ENCODE assay signal across 28 mouse cellular contexts in the genomic region with DNA sequence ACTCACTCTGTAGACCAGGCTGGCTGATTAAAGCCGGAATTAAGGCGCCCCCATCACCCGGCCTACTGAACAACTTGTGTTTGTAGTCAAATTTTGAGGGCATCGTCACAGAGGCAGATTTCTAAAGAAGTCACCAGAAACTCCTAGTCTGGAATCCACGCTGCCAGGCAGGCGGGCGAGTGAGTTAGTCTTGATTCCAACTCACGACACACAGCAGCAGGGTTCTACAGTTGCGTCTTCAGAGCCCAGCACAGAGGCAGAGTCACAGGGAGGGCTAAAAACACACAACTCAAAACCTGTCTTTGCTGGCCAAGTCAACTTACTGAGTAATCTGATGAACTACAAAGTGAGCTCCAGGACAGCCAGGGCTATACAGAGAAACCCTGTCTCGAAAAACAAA. TPM values are rescaled to one million over a fixed set of nuclear protein-coding genes. Genes with fewer than 3 reads are reported as not detected.
A peak's percentile ranks its signal among the peaks of the same experiment; 100 is the strongest.
DNase-seq lines count a peak whose midpoint lies in the region; ATAC-seq and TF ChIP-seq lines count a peak whose summit lies in the region.
"Had no signal": no experiment of that assay in that cellular context is flagged by ENCODE, and none has a peak within 500 bp of the region (broad histone marks: within the 10 kb centered on the region; RNA-seq: fewer than 3 reads in every experiment).

No protein-coding gene starts in this region.

- no peak overlapping the region for H3K4me2 ChIP-seq in kidney, embryonic 14.5 days (replicated peaks; ENCODE audit: low read depth, low read length)
- H3K4me2 ChIP-seq in midbrain, embryonic 11.5 days = no peak overlapping the region
- H3K4me2 ChIP-seq in liver, embryonic 14.5 days (ENCODE audit: low read depth) = peak overlapping the region; percentile 40; the same call in 1 of the 2 replicates
- H3K4me2 ChIP-seq: forebrain, embryonic 13.5 days; heart, embryonic 13.5 days; hindbrain, embryonic 12.5 days had no signal

- H3K4me3 ChIP-seq in kidney, adult 2 months (ENCODE audit: insufficient read depth, low read depth, low read length) = no peak overlapping the region
- H3K4me3 ChIP-seq in kidney, embryonic 14.5 days (ENCODE audit: low read length) = no peak overlapping the region
- H3K4me3 ChIP-seq in midbrain, embryonic 11.5 days (ENCODE audit: low read depth, low read length) = no peak overlapping the region
- H3K4me3 ChIP-seq in midbrain, embryonic 10.5 days = no peak overlapping the region
- H3K4me3 ChIP-seq in liver, embryonic 14.5 days (ENCODE audit: insufficient read depth in 1 of 2, low read depth in 2 of 2, low read length in 2 of 2) = no peak overlapping the region
- no peak overlapping the region for H3K4me3 ChIP-seq in cerebellum, adult 2 months (replicated peaks; ENCODE audit: insufficient read depth, low read depth, low read length)
- no peak overlapping the region for H3K4me3 ChIP-seq in hindbrain, embryonic 10.5 days
- H3K4me3 ChIP-seq: forebrain, embryonic 10.5 days; forebrain, embryonic 13.5 days; heart, adult 2 months; heart, embryonic 10.5 days; heart, embryonic 13.5 days; hindbrain, embryonic 12.5 days had no signal

- no peak for DNase-seq in kidney, adult 2 months
- DNase-seq in midbrain, embryonic 11.5 days (ENCODE audit: low spot score, missing footprints) = peak; percentile 81
- DNase-seq in midbrain, embryonic 10.5 days (ENCODE audit: low spot score) = no peak
- DNase-seq in liver, embryonic 14.5 days (ENCODE audit: low read depth in 3 of 3, low spot score in 3 of 3) = no peak
- DNase-seq in cerebellum, adult 2 months = no peak
- no peak for DNase-seq in adrenal gland, adult 18-20 months (ENCODE audit: low spot score in 2 of 2)
- no peak for DNase-seq in hindbrain, embryonic 10.5 days (ENCODE audit: low spot score)
- DNase-seq: adrenal gland, adult 8-10 months; adrenal gland, postnatal 25 days; cerebellum, adult 11-12 months; cerebellum, adult 9-10 months; cerebellum, postnatal 14 days; gastrocnemius, postnatal 10 days; gastrocnemius, postnatal 36 days; heart, adult 2 months; heart, postnatal 14 days; heart, postnatal 4 days had no signal

- H3K9me3 ChIP-seq in kidney, embryonic 14.5 days (ENCODE audit: control insufficient read depth, low read length) = no peaks in the 10 kb centered on the region
- H3K9me3 ChIP-seq in midbrain, embryonic 11.5 days (ENCODE audit: control insufficient read depth, low read length) = no peaks in the 10 kb centered on the region
- no peaks in the 10 kb centered on the region for H3K9me3 ChIP-seq in midbrain, embryonic 10.5 days (replicated peaks)
- H3K9me3 ChIP-seq in liver, embryonic 14.5 days (ENCODE audit: control insufficient read depth, low read length) = no peaks in the 10 kb centered on the region
- H3K9me3 ChIP-seq in hindbrain, embryonic 10.5 days = no peaks in the 10 kb centered on the region
- H3K9me3 ChIP-seq: forebrain, embryonic 10.5 days; forebrain, embryonic 13.5 days; heart, embryonic 10.5 days; heart, embryonic 13.5 days; hindbrain, embryonic 12.5 days had no signal

- H3K36me3 ChIP-seq in kidney, adult 2 months (ENCODE audit: control insufficient read depth, insufficient read depth, low read length) = no peaks in the 10 kb centered on the region
- H3K36me3 ChIP-seq in kidney, embryonic 14.5 days (ENCODE audit: control insufficient read depth, insufficient read depth, low read length) = no peaks in the 10 kb centered on the region
- no peaks in the 10 kb centered on the region for H3K36me3 ChIP-seq in midbrain, embryonic 11.5 days (ENCODE audit: control insufficient read depth, insufficient read depth, low read length)
- H3K36me3 ChIP-seq in midbrain, embryonic 10.5 days = no peaks in the 10 kb centered on the region
- H3K36me3 ChIP-seq in liver, embryonic 14.5 days (replicated peaks; ENCODE audit: control insufficient read depth, insufficient read depth, low read depth) = peaks cover 5% of the 10 kb centered on the region; the same call in 1 of the 2 replicates
- H3K36me3 ChIP-seq in hindbrain, embryonic 10.5 days = no peaks in the 10 kb centered on the region
- H3K36me3 ChIP-seq: forebrain, embryonic 10.5 days; heart, embryonic 10.5 days; heart, embryonic 13.5 days; hindbrain, embryonic 12.5 days had no signal

- no peaks in the 10 kb centered on the region for H3K27me3 ChIP-seq in kidney, adult 2 months (replicated peaks; ENCODE audit: control insufficient read depth, insufficient read depth, low read length)
- no peaks in the 10 kb centered on the region for H3K27me3 ChIP-seq in kidney, embryonic 14.5 days (ENCODE audit: control insufficient read depth, insufficient read depth, low read length)
- H3K27me3 ChIP-seq in midbrain, embryonic 11.5 days (ENCODE audit: control insufficient read depth, insufficient read depth, low read length) = no peaks in the 10 kb centered on the region
- H3K27me3 ChIP-seq in midbrain, embryonic 10.5 days (ENCODE audit: low read depth, poor library complexity, severe bottlenecking) = no peaks in the 10 kb centered on the region
- H3K27me3 ChIP-seq in liver, embryonic 14.5 days (ENCODE audit: control insufficient read depth, insufficient read depth, low read length) = no peaks in the 10 kb centered on the region
- H3K27me3 ChIP-seq in cerebellum, adult 2 months (ENCODE audit: control insufficient read depth, insufficient read depth, low read length) = no peaks in the 10 kb centered on the region
- no peaks in the 10 kb centered on the region for H3K27me3 ChIP-seq in hindbrain, embryonic 10.5 days (ENCODE audit: insufficient read depth, poor library complexity, severe bottlenecking)
- H3K27me3 ChIP-seq: heart, embryonic 13.5 days; hindbrain, embryonic 12.5 days had no signal

- no peak for ATAC-seq in kidney, embryonic 14.5 days (ENCODE audit: low FRiP score, low TSS enrichment)
- ATAC-seq in midbrain, embryonic 11.5 days (ENCODE audit: low FRiP score) = no peak
- ATAC-seq in liver, embryonic 14.5 days (ENCODE audit: insufficient read depth) = no peak
- ATAC-seq: forebrain, embryonic 13.5 days; forebrain, embryonic 16.5 days; hindbrain, embryonic 16.5 days had no signal

- 75% methylated on average over 10 of the region's 10 CpGs for WGBS in kidney, adult 2 months
- 80% methylated on average over 10 of the region's 10 CpGs for WGBS in kidney, embryonic 14.5 days
- WGBS in midbrain, embryonic 11.5 days = 85% methylated on average over 10 of the region's 10 CpGs
- WGBS in midbrain, embryonic 10.5 days = 88% methylated on average over 10 of the region's 10 CpGs
- 78% methylated on average over 10 of the region's 10 CpGs for WGBS in liver, embryonic 14.5 days (ENCODE audit: insufficient replicate concordance)
- WGBS in cerebellum, adult 2 months = 80% methylated on average over 10 of the region's 10 CpGs
- WGBS in hindbrain, embryonic 10.5 days = 85% methylated on average over 10 of the region's 10 CpGs

- H3K27ac ChIP-seq in kidney, adult 2 months (ENCODE audit: insufficient read depth, low read depth, low read length) = peak overlapping the region; percentile 57
- no peak overlapping the region for H3K27ac ChIP-seq in kidney, embryonic 14.5 days (ENCODE audit: low read depth, low read length)
- H3K27ac ChIP-seq in midbrain, embryonic 11.5 days (ENCODE audit: low read depth, low read length) = no peak overlapping the region
- no peak overlapping the region for H3K27ac ChIP-seq in midbrain, embryonic 10.5 days (replicated peaks)
- H3K27ac ChIP-seq in liver, embryonic 14.5 days = peak overlapping the region; percentile 42; the same call in 1 of the 2 replicates
- H3K27ac ChIP-seq in cerebellum, adult 2 months (ENCODE audit: insufficient read depth, low read length) = no peak overlapping the region
- H3K27ac ChIP-seq in hindbrain, embryonic 10.5 days = no peak overlapping the region
- H3K27ac ChIP-seq: forebrain, embryonic 10.5 days; forebrain, embryonic 13.5 days; heart, adult 2 months; heart, embryonic 10.5 days; heart, embryonic 13.5 days; hindbrain, embryonic 12.5 days had no signal

- no peak overlapping the region for H3K9ac ChIP-seq in kidney, embryonic 14.5 days (ENCODE audit: low read depth, low read length)
- H3K9ac ChIP-seq in midbrain, embryonic 11.5 days (ENCODE audit: low read length) = no peak overlapping the region
- H3K9ac ChIP-seq in liver, embryonic 14.5 days (replicated peaks) = no peak overlapping the region; the same call in 1 of the 2 replicates
- H3K9ac ChIP-seq: forebrain, embryonic 13.5 days; heart, embryonic 13.5 days; hindbrain, embryonic 12.5 days had no signal

- H3K4me1 ChIP-seq in kidney, adult 2 months (ENCODE audit: control insufficient read depth, insufficient read depth, low read length) = peaks cover 48% of the 10 kb centered on the region
- peaks cover 18% of the 10 kb centered on the region for H3K4me1 ChIP-seq in kidney, embryonic 14.5 days (ENCODE audit: control insufficient read depth, insufficient read depth, low read length)
- H3K4me1 ChIP-seq in midbrain, embryonic 11.5 days (ENCODE audit: control insufficient read depth, insufficient read depth, low read length) = 0 out of 2 replicates have a peak, but pooled peaks cover 2% of the 10 kb centered on the region
- H3K4me1 ChIP-seq in midbrain, embryonic 10.5 days = peaks cover 25% of the 10 kb centered on the region
- H3K4me1 ChIP-seq in liver, embryonic 14.5 days (replicated peaks; ENCODE audit: control insufficient read depth in 2 of 2, insufficient read depth in 2 of 2, low read length in 1 of 2) = peaks cover 75 to 79% of the 10 kb centered on the region in 2 experiments
- no peaks in the 10 kb centered on the region for H3K4me1 ChIP-seq in cerebellum, adult 2 months (ENCODE audit: control insufficient read depth, insufficient read depth, low read length)
- H3K4me1 ChIP-seq in hindbrain, embryonic 10.5 days (replicated peaks) = peaks cover 30% of the 10 kb centered on the region

- no peak for TF ChIP-seq CTCF in kidney, adult 2 months (conservative IDR thresholded peaks at IDR 0.05; ENCODE audit: insufficient read depth, insufficient read length, low read depth, low read length)
- TF ChIP-seq CTCF in liver, embryonic 14.5 days (IDR thresholded peaks at IDR 0.05; ENCODE audit: low read depth) = no peak
- no peak for TF ChIP-seq CTCF in cerebellum, adult 2 months (IDR thresholded peaks at IDR 0.05; ENCODE audit: borderline replicate concordance, insufficient read depth, low read depth, low read length)

- no peak for TF ChIP-seq EP300 in liver, embryonic 14.5 days (IDR thresholded peaks at IDR 0.05; ENCODE audit: low read depth)

- no peak for TF ChIP-seq POLR2A in kidney, adult 2 months (IDR thresholded peaks at IDR 0.05; ENCODE audit: low read depth, low read length)
- TF ChIP-seq POLR2A in cerebellum, adult 2 months (IDR thresholded peaks at IDR 0.05; ENCODE audit: borderline replicate concordance, insufficient read depth, low read length) = no peak

RNA-seq across cellular contexts. Expression of gene Rffl, which starts 18.5 kb away (rescaled TPM):
- 15.3 and 19.4 TPM in 2 replicates for polyA plus RNA-seq in kidney, adult 2 months (2012; rRNA removed)
- polyA plus RNA-seq in kidney, embryonic 14.5 days (2014; fragmentation: Nextera tagmentation; extraction: Ambion mirVana) = 13.1 and 23.5 TPM in 2 replicates
- 8.9 and 9.2 TPM in 2 replicates for polyA plus RNA-seq in midbrain, embryonic 11.5 days (2014; fragmentation: Nextera tagmentation; extraction: Ambion mirVana)
- polyA plus RNA-seq in midbrain, embryonic 10.5 days (2016; fragmentation: Nextera tagmentation; extraction: Ambion mirVana) = 11.5 and 12.0 TPM in 2 replicates
- polyA plus RNA-seq in liver, embryonic 14.5 days (2012; rRNA removed) = 12.6 and 12.9 TPM in 2 replicates
- polyA plus RNA-seq in liver, embryonic 14.5 days (2014; fragmentation: Nextera tagmentation; extraction: Ambion mirVana) = 19.0 and 20.6 TPM in 2 replicates
- polyA plus RNA-seq in cerebellum, adult 2 months (2012; rRNA removed) = 16.8 and 18.6 TPM in 2 replicates
- total RNA-seq in adrenal gland, adult 18-20 months (2021) = 1 to 10 TPM; 5.8 to 7.5 TPM
- polyA plus RNA-seq in hindbrain, embryonic 10.5 days (2016; fragmentation: Nextera tagmentation; extraction: Ambion mirVana) = 7.4 and 11.0 TPM in 2 replicates

RNA-seq across cellular contexts. Expression of gene Rad51d, which starts 37.9 kb away (rescaled TPM):
- 13.7 and 15.7 TPM in 2 replicates for polyA plus RNA-seq in kidney, adult 2 months (2012; rRNA removed)
- polyA plus RNA-seq in kidney, embryonic 14.5 days (2014; fragmentation: Nextera tagmentation; extraction: Ambion mirVana) = 8.8 and 11.5 TPM in 2 replicates
- polyA plus RNA-seq in midbrain, embryonic 11.5 days (2014; fragmentation: Nextera tagmentation; extraction: Ambion mirVana) = 13.7 and 17.4 TPM in 2 replicates
- 16.3 and 17.2 TPM in 2 replicates for polyA plus RNA-seq in midbrain, embryonic 10.5 days (2016; fragmentation: Nextera tagmentation; extraction: Ambion mirVana)
- polyA plus RNA-seq in liver, embryonic 14.5 days (2012; rRNA removed) = 2.8 and 3.5 TPM in 2 replicates
- 5.8 and 6.8 TPM in 2 replicates for polyA plus RNA-seq in liver, embryonic 14.5 days (2014; fragmentation: Nextera tagmentation; extraction: Ambion mirVana)
- 20.9 and 21.2 TPM in 2 replicates for polyA plus RNA-seq in cerebellum, adult 2 months (2012; rRNA removed)
- total RNA-seq in adrenal gland, adult 18-20 months (2021) = 10 to 100 TPM; 10.3 to 11.8 TPM
- 15.1 and 17.3 TPM in 2 replicates for polyA plus RNA-seq in hindbrain, embryonic 10.5 days (2016; fragmentation: Nextera tagmentation; extraction: Ambion mirVana)

RNA-seq across cellular contexts. Expression of gene Fndc8, which starts 39.4 kb away (rescaled TPM):
- 0.13 and 0.19 TPM in 2 replicates for polyA plus RNA-seq in kidney, adult 2 months (2012; rRNA removed)
- polyA plus RNA-seq in kidney, embryonic 14.5 days (2014; fragmentation: Nextera tagmentation; extraction: Ambion mirVana) = 0.19 and 0.23 TPM in 2 replicates
- 0.19 and 0.30 TPM in 2 replicates for polyA plus RNA-seq in midbrain, embryonic 11.5 days (2014; fragmentation: Nextera tagmentation; extraction: Ambion mirVana)
- polyA plus RNA-seq in midbrain, embryonic 10.5 days (2016; fragmentation: Nextera tagmentation; extraction: Ambion mirVana) = 0.28 and 0.34 TPM in 2 replicates
- 0.07 and 0.09 TPM in 2 replicates for polyA plus RNA-seq in liver, embryonic 14.5 days (2012; rRNA removed)
- polyA plus RNA-seq in liver, embryonic 14.5 days (2014; fragmentation: Nextera tagmentation; extraction: Ambion mirVana) = 0.04 and 0.18 TPM in 2 replicates
- polyA plus RNA-seq in cerebellum, adult 2 months (2012; rRNA removed) = not detected in 2 replicates
- under 1 TPM in 1 of 2 experiments, not detected in 1; 0.13 TPM for total RNA-seq in adrenal gland, adult 18-20 months (2021)
- 0.19 and 0.31 TPM in 2 replicates for polyA plus RNA-seq in hindbrain, embryonic 10.5 days (2016; fragmentation: Nextera tagmentation; extraction: Ambion mirVana)
- total RNA-seq: gastrocnemius, adult 18-20 months; gastrocnemius, postnatal 10 days; gastrocnemius, postnatal 36 days; granulocyte monocyte progenitor cell, adult 5-6 weeks; heart, adult 2 months; heart, postnatal 14 days had no signal
- polyA plus RNA-seq: brain, embryonic 14.5 days had no signal

RNA-seq across cellular contexts. Expression of gene Nle1, which starts 55.7 kb away (rescaled TPM):
- 16.3 and 16.9 TPM in 2 replicates for polyA plus RNA-seq in kidney, adult 2 months (2012; rRNA removed)
- polyA plus RNA-seq in kidney, embryonic 14.5 days (2014; fragmentation: Nextera tagmentation; extraction: Ambion mirVana) = 32.2 and 33.7 TPM in 2 replicates
- polyA plus RNA-seq in midbrain, embryonic 11.5 days (2014; fragmentation: Nextera tagmentation; extraction: Ambion mirVana) = 22.9 and 23.7 TPM in 2 replicates
- 40.3 and 40.4 TPM in 2 replicates for polyA plus RNA-seq in midbrain, embryonic 10.5 days (2016; fragmentation: Nextera tagmentation; extraction: Ambion mirVana)
- polyA plus RNA-seq in liver, embryonic 14.5 days (2012; rRNA removed) = 26.1 and 27.2 TPM in 2 replicates
- 11.9 and 13.8 TPM in 2 replicates for polyA plus RNA-seq in liver, embryonic 14.5 days (2014; fragmentation: Nextera tagmentation; extraction: Ambion mirVana)
- polyA plus RNA-seq in cerebellum, adult 2 months (2012; rRNA removed) = 39.5 and 43.0 TPM in 2 replicates
- total RNA-seq in adrenal gland, adult 18-20 months (2021) = 10 to 100 TPM; 17.3 to 22.6 TPM
- 37.0 and 41.3 TPM in 2 replicates for polyA plus RNA-seq in hindbrain, embryonic 10.5 days (2016; fragmentation: Nextera tagmentation; extraction: Ambion mirVana)

RNA-seq across cellular contexts. Expression of gene Unc45b, which starts 57.8 kb away (rescaled TPM):
- polyA plus RNA-seq in kidney, adult 2 months (2012; rRNA removed) = 5.0 and 7.9 TPM in 2 replicates
- polyA plus RNA-seq in kidney, embryonic 14.5 days (2014; fragmentation: Nextera tagmentation; extraction: Ambion mirVana) = 2.4 and 2.5 TPM in 2 replicates
- polyA plus RNA-seq in midbrain, embryonic 11.5 days (2014; fragmentation: Nextera tagmentation; extraction: Ambion mirVana) = 0.10 and 0.21 TPM in 2 replicates
- polyA plus RNA-seq in midbrain, embryonic 10.5 days (2016; fragmentation: Nextera tagmentation; extraction: Ambion mirVana) = 0.26 and 0.30 TPM in 2 replicates
- 0.21 and 0.45 TPM in 2 replicates for polyA plus RNA-seq in liver, embryonic 14.5 days (2012; rRNA removed)
- polyA plus RNA-seq in liver, embryonic 14.5 days (2014; fragmentation: Nextera tagmentation; extraction: Ambion mirVana) = 0.57 and 0.95 TPM in 2 replicates
- 1.9 and 2.3 TPM in 2 replicates for polyA plus RNA-seq in cerebellum, adult 2 months (2012; rRNA removed)
- total RNA-seq in adrenal gland, adult 18-20 months (2021) = 10 to 100 TPM in 1 of 2 experiments, 1 to 10 TPM in 1; 6.5 to 10.7 TPM
- polyA plus RNA-seq in hindbrain, embryonic 10.5 days (2016; fragmentation: Nextera tagmentation; extraction: Ambion mirVana) = 0.22 and 0.60 TPM in 2 replicates
- total RNA-seq: granulocyte monocyte progenitor cell, adult 5-6 weeks had no signal

Comparison
In these comparisons a context has a peak if more than half of its experiments do, and no peak if none do; other contexts are left out.
1. H3K27ac ChIP-seq: peak in kidney, adult 2 months (single experiment) and liver, embryonic 14.5 days (single experiment); none in kidney, embryonic 14.5 days (single experiment), midbrain, embryonic 11.5 days (single experiment), midbrain, embryonic 10.5 days (single experiment), cerebellum, adult 2 months (single experiment) and hindbrain, embryonic 10.5 days (single experiment).